Mouse (Mus musculus) bone marrow, adult 2 months (tissue): ENCODE results near the gene Dhx9. TPM values are rescaled to one million over a fixed set of nuclear protein-coding genes. Genes with fewer than 3 reads are reported as not detected.
"Not testable (repeated sequence)": the region's sequence is repeated elsewhere in the genome, so short reads cannot be mapped to it uniquely, and the experiment has no call there.

ENCODE experiments used
- H3K27ac ChIP-seq: fragments of 200-500 bp; 2 replicates; pipeline ENCODE4 v1.5.1; 2012; ENCODE audit warnings: low read depth, mild to moderate bottlenecking, control low read depth, inconsistent platforms, low read length; ENCODE audit not compliant: control insufficient read depth, poor library complexity, insufficient read depth
- H3K4me1 ChIP-seq: fragments of 200-500 bp; 2 replicates; pipeline ENCODE4 v1.6.1; 2011; ENCODE audit warnings: low read length; ENCODE audit not compliant: control insufficient read depth, insufficient read depth
- H3K4me3 ChIP-seq: fragments of 200-500 bp; replicated peaks from 2 replicates; pipeline ENCODE3; 2011; ENCODE audit warnings: mild to moderate bottlenecking, low read depth, low read length, control low read depth; ENCODE audit not compliant: control insufficient read depth
- CTCF ChIP-seq: fragments of 200-500 bp; IDR thresholded peaks from 2 replicates; pipeline ENCODE4 v1.5.1; 2011; ENCODE audit warnings: low read length, control low read depth; ENCODE audit not compliant: control insufficient read depth, insufficient read depth
- POLR2A ChIP-seq: fragments of 200-500 bp; IDR thresholded peaks from 2 replicates; pipeline ENCODE4 v1.6.1; 2011; ENCODE audit warnings: low read depth, mild to moderate bottlenecking, control low read depth, low read length, borderline replicate concordance; ENCODE audit not compliant: control insufficient read depth
- WGBS: fragments of 180-500 bp; shearing (Covaris S2); methylation state at CpG from one replicate; pipeline ENCODE4 v1.1.7; 2018; 5-methylcytosine and 5-hydroxymethylcytosine counted together
- polyA plus RNA-seq: library from polyadenylated mRNA; stranded (reverse); fragments of >200 nt; gene quantifications from 2 replicates; pipeline ENCODE4 v1.2.4, GENCODE M21; 2011; ENCODE audit warnings: low replicate concordance; ENCODE audit not compliant: missing spikeins, insufficient read depth, insufficient read length

The Dhx9 gene
- polyA plus RNA-seq, 1 experiment: 88.7 TPM

DNA sequence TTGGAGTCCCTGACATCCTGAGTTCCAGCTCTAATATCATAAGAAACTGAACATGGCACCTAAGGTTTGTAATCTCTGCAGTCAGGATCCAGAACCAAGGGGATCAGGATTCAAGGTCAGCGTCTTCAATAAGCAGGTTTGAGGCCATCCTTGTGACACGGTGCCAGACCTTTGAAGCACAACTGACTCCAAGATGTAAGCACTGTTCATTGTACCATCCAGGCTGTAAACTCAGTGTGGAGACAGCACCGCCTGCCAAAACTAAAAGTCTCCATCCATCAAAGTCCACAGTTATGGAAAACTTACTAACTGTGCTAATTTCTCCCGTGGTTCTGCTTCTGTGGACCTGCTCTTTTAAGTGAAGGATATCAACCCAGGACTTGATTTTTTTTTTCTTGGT lies 2.5 kb upstream of the Dhx9 start:
- no peaks in the 10 kb centered on the region; the same call in 1 of the 2 replicates for H3K4me1 ChIP-seq
- no peak overlapping the region for H3K4me3 ChIP-seq
- TF ChIP-seq POLR2A: no peak
- TF ChIP-seq CTCF: no peak
- WGBS: 85% methylated on average over 4 of the region's 4 CpGs
- H3K27ac ChIP-seq: peak overlapping the region; percentile 10; the same call in 1 of the 2 replicates

DNA sequence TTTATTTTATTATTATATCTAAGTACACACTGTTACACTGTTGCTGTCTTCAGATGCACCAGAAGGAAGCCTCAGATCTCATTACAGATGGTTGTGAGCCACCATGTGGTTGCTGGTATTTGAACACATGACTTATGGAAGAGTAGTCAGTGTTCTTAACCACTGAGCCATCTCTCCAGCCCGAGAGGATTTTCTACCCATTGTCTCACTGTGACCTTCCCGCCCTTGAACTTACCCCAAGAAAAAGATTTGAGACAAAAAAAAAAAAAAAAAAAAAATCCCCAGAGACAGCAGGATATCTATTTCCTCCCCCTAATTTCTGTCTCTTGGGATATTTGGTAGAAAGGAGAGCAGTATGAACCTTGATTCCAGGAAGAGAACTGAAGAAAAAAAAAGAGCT lies 2.1 kb upstream of the Dhx9 start:
- Histone ChIP-seq H3K27ac (no peak overlapping the region; the same call in 1 of the 2 replicates), H3K4me3 (no peak overlapping the region), H3K4me1 (no peaks in the 10 kb centered on the region; the same call in 1 of the 2 replicates)
- no peak for TF ChIP-seq CTCF
- TF ChIP-seq POLR2A: no peak
- 45% methylated on average over 2 of the region's 2 CpGs for WGBS

DNA sequence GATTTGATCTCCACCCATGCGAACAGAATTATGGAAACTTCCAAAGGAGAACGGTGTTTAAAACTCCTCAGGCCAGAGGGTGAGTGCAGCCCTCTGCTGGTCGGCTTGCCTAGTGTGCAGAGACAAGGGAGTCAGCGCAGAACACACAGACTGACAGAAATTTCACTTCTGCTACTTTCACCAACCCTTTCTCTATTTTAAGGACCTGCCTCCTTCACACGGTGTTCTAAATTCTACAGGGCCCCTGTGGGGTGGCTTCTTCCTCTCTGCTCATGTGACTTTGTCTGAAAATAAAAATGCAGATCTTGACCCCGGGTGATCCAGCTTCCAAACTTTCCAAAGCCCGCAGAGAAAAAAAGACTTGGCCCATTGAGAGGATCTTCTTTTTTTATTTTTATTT lies 1.7 kb upstream of the Dhx9 start:
- WGBS: 13% methylated on average over 7 of the region's 7 CpGs
- no peak overlapping the region for H3K4me3 ChIP-seq
- H3K27ac ChIP-seq: peak overlapping the region; percentile 44; the same call in 1 of the 2 replicates
- TF ChIP-seq CTCF: peak; percentile 58
- TF ChIP-seq POLR2A: no peak
- no peaks in the 10 kb centered on the region; the same call in 1 of the 2 replicates for H3K4me1 ChIP-seq

- Histone ChIP-seq H3K4me1 (no peaks in the 10 kb centered on the region; the same call in 1 of the 2 replicates), H3K4me3 (peak overlapping the region; percentile 97), H3K27ac (peak overlapping the region; percentile 61)
- WGBS: under 1% methylated on average over 64 of the region's 64 CpGs
- TF ChIP-seq POLR2A: peak; percentile 47; the same call in 1 of the 2 replicates
- no peak for TF ChIP-seq CTCF
These were observed 527 bp downstream of the Dhx9 start for GRCm38 (mm10) chr1:153486767-153487499.

GRCm38 (mm10) chr1:153486120-153486519 lies 1.3 kb downstream of the Dhx9 start:
- H3K4me1 ChIP-seq, H3K27ac ChIP-seq: not testable (repeated sequence)
- WGBS: 8% methylated on average over 6 of the region's 6 CpGs
- H3K4me3 ChIP-seq: peak overlapping the region; percentile 97

DNA sequence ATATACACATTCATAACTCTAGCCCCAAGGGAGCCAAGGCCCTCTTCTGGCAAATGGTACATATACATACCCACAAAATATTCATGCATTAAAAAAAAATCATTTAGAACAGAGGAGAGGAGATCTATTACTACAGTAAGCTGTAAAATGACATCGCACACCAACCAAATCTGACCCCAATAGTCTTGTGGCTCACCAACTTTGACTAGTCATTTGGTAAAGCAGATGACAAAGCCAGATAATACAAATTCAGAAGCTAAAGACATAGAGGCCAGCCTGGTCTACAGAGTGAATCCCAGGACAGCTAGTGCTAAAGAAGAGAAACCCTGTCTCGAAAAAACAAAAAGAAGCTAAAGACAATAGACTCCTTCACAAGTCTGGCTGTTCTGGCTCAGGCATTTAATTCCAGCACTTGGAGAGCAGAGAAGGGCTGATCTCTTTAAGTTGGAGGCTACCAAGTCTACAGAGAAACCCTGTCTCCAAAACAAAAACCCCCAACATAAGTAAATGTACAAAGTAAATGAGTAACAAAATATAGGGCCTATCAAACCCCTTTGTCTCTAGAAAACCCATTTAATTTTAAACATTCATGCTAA lies 2.2 kb downstream of the Dhx9 start:
- no peak for TF ChIP-seq POLR2A
- TF ChIP-seq CTCF: no peak
- WGBS: 5% methylated on average over 2 of the region's 2 CpGs
- Histone ChIP-seq H3K27ac (no peak overlapping the region), H3K4me3 (no peak overlapping the region), H3K4me1 (no peaks in the 10 kb centered on the region; the same call in 1 of the 2 replicates)

DNA sequence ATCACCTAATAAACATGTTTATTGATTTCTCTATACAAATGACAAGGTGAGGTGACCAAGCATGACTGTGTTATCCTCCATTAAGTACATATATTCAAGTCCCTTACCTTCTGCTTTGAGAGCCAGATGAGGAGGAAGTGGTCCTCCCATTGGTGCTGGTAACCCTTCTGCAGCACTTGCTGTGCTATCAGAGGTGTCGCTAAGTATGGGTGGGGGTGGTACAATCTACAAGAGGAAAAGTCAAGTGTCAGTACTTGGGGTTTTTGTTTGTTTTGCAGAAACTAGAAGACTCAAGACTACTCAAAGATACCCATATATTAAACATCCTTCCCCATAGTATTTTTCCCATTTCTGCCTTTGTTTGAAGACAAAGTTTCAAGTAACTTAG lies 6.4 kb downstream of the Dhx9 start:
- H3K4me1 ChIP-seq: no peaks in the 10 kb centered on the region
- TF ChIP-seq CTCF: no peak
- TF ChIP-seq POLR2A: no peak
- 83% methylated on average over 1 of the region's 1 CpGs for WGBS
- H3K4me3 ChIP-seq: no peak overlapping the region
- no peak overlapping the region for H3K27ac ChIP-seq

DNA sequence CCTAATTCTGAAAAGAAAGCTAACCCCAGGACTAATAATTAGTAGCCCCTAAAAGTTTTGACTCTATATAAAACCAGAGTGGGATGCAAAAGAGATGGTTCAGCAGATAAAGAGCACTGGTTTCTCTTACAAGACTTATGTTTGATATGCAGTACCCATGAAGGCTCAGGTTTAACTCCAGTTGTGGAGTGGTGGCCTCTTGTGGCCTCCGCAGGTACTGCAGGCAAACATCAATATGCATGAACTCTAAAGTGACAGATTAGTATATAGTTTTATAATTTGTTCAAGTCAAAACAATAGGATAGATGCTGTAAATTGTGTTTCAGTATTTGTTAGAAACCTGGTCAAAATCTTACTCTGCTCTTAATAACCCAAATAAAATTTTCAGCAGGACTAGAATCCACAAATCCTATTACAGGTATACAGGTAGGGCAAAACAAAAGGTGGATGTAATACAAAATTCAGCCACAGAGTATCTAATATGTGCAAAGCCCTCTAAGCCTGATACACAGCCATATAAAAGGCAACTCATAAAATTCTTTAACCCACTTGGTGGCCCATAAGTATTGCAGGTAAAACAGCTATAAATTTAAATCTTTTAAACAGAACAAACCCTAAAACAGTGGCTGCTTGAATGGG lies 7.0 kb downstream of the Dhx9 start:
- H3K4me3 ChIP-seq: no peak overlapping the region
- TF ChIP-seq CTCF: peak; percentile 73
- no peak for TF ChIP-seq POLR2A
- H3K4me1 ChIP-seq: no peaks in the 10 kb centered on the region
- H3K27ac ChIP-seq: no peak overlapping the region
- 29% methylated on average over 1 of the region's 1 CpGs for WGBS
